Mouse (Mus musculus): ENCODE data around the gene Lrrc30.

The Lrrc30 gene

GRCm38 (mm10) chr17:67582681-67583356 is 49.7 kb downstream of the Lrrc30 start:
- no peak for DNase-seq

- DNase-seq: no peak
These were observed 50.7 kb downstream of the Lrrc30 start for GRCm38 (mm10) chr17:67581839-67582238.

Measured in kidney, postnatal 14 days (tissue).